ENCODE assay signal across 8 mouse cellular contexts in the genomic region with DNA sequence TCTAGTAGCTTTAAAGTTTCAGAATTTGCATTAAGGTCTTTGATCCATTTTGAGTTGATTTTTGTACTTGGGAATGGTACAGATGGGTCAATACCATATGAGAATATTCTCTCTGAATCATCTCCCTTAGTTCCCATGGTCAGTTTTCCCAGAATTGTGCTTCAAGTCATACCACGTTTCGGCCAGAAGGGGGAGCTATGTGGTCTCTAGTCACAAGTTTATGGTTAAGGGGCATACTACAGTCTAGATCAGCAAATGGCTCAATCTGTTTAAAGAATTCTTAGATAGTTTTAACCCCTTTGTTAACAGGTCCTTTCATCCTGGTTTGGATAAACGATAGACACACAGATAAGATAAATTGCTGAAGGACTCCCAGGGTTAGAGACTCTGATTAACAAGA.
DNase-seq lines count a peak whose midpoint lies in the region; ATAC-seq and TF ChIP-seq lines count a peak whose summit lies in the region.

No protein-coding gene starts in this region.

- no peak overlapping the region for H3K4me2 ChIP-seq in intestine, postnatal 0 days (replicated peaks; ENCODE audit: low read depth)
- H3K4me2 ChIP-seq in intestine, embryonic 15.5 days (replicated peaks), result no peak overlapping the region

- no peaks in the 10 kb centered on the region for H3K36me3 ChIP-seq in intestine, postnatal 0 days (ENCODE audit: control insufficient read depth, insufficient read depth)
- H3K36me3 ChIP-seq in intestine, embryonic 15.5 days, result no peaks in the 10 kb centered on the region
- H3K36me3 ChIP-seq in embryonic facial prominence, embryonic 10.5 days (replicated peaks), result no peaks in the 10 kb centered on the region

- H3K9me3 ChIP-seq in intestine, postnatal 0 days (ENCODE audit: control insufficient read depth), result no peaks in the 10 kb centered on the region
- no peaks in the 10 kb centered on the region for H3K9me3 ChIP-seq in intestine, embryonic 15.5 days
- no peaks in the 10 kb centered on the region for H3K9me3 ChIP-seq in embryonic facial prominence, embryonic 10.5 days

- no peaks in the 10 kb centered on the region for H3K4me1 ChIP-seq in intestine, postnatal 0 days (replicated peaks; ENCODE audit: control insufficient read depth, insufficient read depth, low read length)
- no peaks in the 10 kb centered on the region for H3K4me1 ChIP-seq in intestine, embryonic 15.5 days (replicated peaks)
- no peaks in the 10 kb centered on the region; the same call in 1 of the 2 replicates for H3K4me1 ChIP-seq in embryonic facial prominence, embryonic 10.5 days

- H3K27ac ChIP-seq in intestine, postnatal 0 days (ENCODE audit: low read depth, low read length), result no peak overlapping the region
- H3K27ac ChIP-seq in intestine, embryonic 15.5 days, result no peak overlapping the region
- H3K27ac ChIP-seq in embryonic facial prominence, embryonic 10.5 days (replicated peaks), result no peak overlapping the region

- no peak for ATAC-seq in intestine, postnatal 0 days
- no peak for ATAC-seq in intestine, embryonic 15.5 days
- no peak for ATAC-seq in erythroid progenitor cell, adult 5-6 weeks (replicated peaks; ENCODE audit: low FRiP score, poor library complexity, severe bottlenecking)
- ATAC-seq in cerebellum, adult (ENCODE audit: insufficient number of reproducible peaks, low FRiP score, low TSS enrichment), result no peak

- TF ChIP-seq CTCF in intestine, postnatal 0 days (IDR thresholded peaks at IDR 0.05; ENCODE audit: low read depth), result peak; percentile 70

- DNase-seq in urinary bladder, postnatal 14 days (ENCODE audit: low spot score), result peak; percentile 9
- DNase-seq in urinary bladder, adult 18-20 months (ENCODE audit: low spot score in 2 of 2), result no peak
- peak; percentile 60 for DNase-seq in embryonic facial prominence, embryonic 10.5 days (ENCODE audit: low spot score)
- DNase-seq in retina, postnatal 1 day, result peak; percentile 70

- no peak overlapping the region for H3K4me3 ChIP-seq in intestine, postnatal 0 days (ENCODE audit: low read depth, low read length)
- H3K4me3 ChIP-seq in intestine, embryonic 15.5 days (replicated peaks), result no peak overlapping the region
- H3K4me3 ChIP-seq in embryonic facial prominence, embryonic 10.5 days, result no peak overlapping the region

- H3K9ac ChIP-seq in intestine, postnatal 0 days (ENCODE audit: low read depth, low read length), result no peak overlapping the region
- no peak overlapping the region for H3K9ac ChIP-seq in intestine, embryonic 15.5 days

- no peaks in the 10 kb centered on the region for H3K27me3 ChIP-seq in intestine, postnatal 0 days (replicated peaks; ENCODE audit: control insufficient read depth, insufficient read depth, low read length)
- no peaks in the 10 kb centered on the region for H3K27me3 ChIP-seq in intestine, embryonic 15.5 days (replicated peaks)
- H3K27me3 ChIP-seq in embryonic facial prominence, embryonic 10.5 days (replicated peaks; ENCODE audit: low read depth, poor library complexity, severe bottlenecking), result no peaks in the 10 kb centered on the region

- WGBS in intestine, postnatal 0 days, result 3% methylated on average over 3 of the region's 3 CpGs
- 9% methylated on average over 3 of the region's 3 CpGs for WGBS in intestine, embryonic 15.5 days
- 7% methylated on average over 3 of the region's 3 CpGs for WGBS in embryonic facial prominence, embryonic 10.5 days

Comparison
In these comparisons a context has a peak if more than half of its experiments do, and no peak if none do; other contexts are left out.
1. DNase-seq: peak in urinary bladder, postnatal 14 days (single experiment), embryonic facial prominence, embryonic 10.5 days (single experiment) and retina, postnatal 1 day (single experiment); none in urinary bladder, adult 18-20 months (0 of 2).